Mouse (Mus musculus): ENCODE data around the gene Mcf2l.

DNA sequence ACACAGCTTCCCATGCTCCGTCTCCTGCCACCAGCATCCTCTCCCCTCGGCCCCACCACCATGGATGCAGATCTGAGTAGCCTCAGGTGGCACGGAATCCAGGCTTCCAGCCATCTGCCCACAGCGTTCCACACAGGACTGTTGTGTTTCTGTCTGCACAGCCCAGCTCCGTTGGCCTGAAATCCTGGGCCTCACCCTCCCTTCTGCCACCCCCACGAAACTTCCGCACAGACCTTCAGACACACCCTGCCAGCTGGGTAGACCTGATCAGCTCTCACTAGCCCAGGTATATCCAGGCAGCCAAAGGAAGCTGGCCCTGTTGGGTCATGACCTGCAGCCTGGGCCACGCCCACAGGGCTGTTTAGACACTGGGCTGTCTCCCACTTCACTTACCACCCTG lies 66.9 kb downstream of the Mcf2l start:
- TF ChIP-seq CTCF (IDR thresholded peaks at IDR 0.05; ENCODE audit: low read depth) (no peak), EP300 (IDR thresholded peaks at IDR 0.05; ENCODE audit: low read depth) (no peak)

All from heart, postnatal 0 days (tissue).